Mouse (Mus musculus) common myeloid progenitor, adult 5-6 weeks (primary cell): ENCODE results near the gene Psmc3ip. TPM values are rescaled to one million over a fixed set of nuclear protein-coding genes. Genes with fewer than 3 reads are reported as not detected.
"Not testable (repeated sequence)": the region's sequence is repeated elsewhere in the genome, so short reads cannot be mapped to it uniquely, and the experiment has no call there.

Experiments
- ATAC-seq: replicated peaks from 2 replicates; pipeline ENCODE4 v1.8.0; 2016; ENCODE audit warnings: low read depth, mild to moderate bottlenecking, moderate TSS enrichment, inconsistent platforms; ENCODE audit not compliant: poor library complexity, severe bottlenecking
- total RNA-seq: library from RNA; stranded (forward); fragments of 200-1000, 187-1606 nt; gene quantifications from 2 replicates; pipeline ENCODE4 v1.2.3, GENCODE M21; 2017

Gene Psmc3ip
- 46.7 and 57.6 TPM in 2 replicates for total RNA-seq

DNA sequence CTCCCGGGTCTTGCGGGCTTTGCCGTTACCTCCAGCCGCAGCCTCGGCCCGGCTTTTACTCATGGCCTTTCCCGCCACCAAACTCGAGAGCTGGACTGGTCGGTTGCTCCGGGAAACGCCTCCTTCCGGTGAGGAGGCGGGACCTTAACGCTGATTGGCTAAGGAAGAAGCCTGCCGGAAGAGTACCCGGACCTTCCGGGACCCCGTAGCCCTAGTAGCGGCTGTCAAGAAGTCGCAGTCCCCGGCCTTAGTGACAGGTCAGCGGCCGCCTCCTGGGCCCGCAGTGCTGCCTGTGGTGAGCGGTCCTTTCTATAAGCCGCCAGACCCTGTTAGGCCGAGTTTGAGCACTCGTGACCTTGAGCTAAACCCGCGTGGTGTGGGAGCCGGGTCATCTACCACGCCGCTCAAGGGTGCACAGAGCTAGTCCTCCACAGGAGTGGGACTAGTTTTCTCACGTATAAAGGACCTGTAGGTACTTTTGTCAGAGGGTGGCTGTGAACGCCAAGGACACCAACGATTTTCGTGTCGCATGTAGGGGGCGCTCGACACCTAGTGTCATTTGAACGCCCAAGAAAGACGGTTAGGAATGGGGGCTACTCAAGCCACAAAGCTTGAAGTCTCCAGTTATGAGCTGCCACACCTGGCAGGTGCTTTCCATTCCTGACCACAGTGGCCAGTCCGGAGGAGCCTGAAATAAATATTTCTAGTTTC is at the start of gene Psmc3ip:
Gene Psmc3ip (minus strand): TSS at position 123 of the 711 bp plus-strand sequence.
- ATAC-seq: peak; percentile 96

DNA sequence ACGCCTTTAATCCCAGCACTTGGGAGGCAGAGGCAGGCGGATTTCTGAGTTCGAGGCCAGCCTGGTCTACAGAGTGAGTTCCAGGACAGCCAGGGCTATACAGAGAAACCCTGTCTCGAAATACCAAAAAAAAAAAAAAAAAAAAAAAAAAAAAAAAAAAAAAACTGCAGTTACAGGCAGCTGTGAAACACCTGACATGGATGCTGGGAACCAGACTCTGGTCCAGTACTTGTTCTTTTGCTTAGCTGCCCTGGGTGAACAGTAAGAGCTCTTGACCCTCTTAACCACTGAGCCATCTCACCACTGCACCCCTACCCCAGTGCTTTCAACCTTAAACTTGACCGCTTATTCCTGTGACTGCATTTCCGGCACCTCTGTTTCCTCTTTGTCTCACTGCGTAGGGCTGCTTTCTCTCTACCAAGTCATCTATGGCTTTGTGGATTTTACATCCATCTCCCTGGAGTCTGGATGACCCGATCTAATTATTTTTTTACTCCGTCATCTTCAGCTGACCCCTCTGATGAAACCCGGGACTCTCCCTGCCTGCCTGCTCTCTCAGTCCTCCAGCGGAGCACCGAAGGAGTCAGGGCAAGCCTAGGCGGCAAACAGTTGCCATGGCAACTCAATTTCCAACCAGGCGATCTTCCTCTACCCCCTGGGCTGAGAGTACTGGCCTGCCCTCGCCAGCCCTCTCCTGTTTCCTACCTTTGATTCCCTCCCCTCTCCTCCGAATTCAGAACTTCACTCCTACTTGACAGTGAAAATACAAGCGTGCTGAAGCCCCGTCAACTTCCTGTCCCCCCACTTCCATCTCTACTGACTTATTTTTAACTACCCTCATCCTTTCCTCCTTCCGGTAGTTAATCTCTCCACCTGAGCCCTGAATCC is 48.3 kb upstream of the Psmc3ip start:
- ATAC-seq: peak; percentile 73

DNA sequence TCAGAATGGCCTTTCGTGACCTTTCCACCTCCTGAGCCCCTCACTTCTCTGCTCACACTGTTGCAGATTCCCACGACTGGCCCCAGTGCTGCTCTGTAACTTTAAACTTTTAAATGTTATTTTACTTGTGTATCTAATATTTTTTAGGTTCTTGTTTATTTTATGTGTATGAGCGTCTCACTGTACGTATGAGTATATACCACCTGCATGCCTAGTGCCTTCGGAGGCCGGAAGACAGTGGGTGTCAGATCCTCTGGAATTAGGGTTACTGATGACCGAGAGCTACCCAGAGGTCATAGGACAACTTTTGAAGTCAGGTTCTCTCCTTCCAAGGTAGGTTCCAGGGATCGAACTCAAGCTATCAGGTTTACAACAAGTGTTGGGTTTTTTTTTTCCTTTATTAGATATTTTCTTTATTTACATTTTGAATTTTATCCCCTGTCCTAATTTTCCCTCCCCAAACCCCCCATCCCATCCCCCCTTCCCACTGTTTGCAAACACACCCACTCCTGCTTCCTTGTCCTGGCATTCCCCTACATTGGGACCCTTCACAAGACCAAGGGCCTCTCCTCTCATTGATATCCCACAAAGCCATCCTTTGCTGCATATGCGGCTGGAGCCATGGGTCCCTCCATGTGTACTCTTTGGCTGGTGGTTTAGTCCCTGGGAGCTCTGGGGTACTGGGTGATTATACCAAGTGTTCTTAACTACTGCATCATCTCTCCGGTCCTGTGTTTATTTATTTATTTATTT is 47.2 kb upstream of the Psmc3ip start:
- no peak for ATAC-seq

DNA sequence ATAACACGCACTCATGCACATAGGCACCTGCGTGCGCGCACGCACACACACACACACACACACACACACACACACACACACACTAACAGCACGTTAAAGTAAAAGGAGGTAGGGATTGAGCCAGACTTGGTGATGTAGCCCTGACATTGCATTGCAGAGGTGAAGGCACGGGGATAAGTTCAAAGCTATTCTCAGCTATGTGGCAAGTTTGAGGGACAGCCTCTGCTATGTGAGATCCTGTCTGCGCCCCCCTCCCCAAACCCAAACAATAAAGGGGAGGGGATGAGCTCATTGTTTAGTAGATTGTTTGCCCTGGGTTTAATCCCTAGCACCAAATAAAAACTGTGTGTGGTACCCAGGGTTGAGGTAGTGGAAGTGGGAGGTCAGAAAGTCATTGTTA is 45.9 kb upstream of the Psmc3ip start:
- ATAC-seq: no peak

DNA sequence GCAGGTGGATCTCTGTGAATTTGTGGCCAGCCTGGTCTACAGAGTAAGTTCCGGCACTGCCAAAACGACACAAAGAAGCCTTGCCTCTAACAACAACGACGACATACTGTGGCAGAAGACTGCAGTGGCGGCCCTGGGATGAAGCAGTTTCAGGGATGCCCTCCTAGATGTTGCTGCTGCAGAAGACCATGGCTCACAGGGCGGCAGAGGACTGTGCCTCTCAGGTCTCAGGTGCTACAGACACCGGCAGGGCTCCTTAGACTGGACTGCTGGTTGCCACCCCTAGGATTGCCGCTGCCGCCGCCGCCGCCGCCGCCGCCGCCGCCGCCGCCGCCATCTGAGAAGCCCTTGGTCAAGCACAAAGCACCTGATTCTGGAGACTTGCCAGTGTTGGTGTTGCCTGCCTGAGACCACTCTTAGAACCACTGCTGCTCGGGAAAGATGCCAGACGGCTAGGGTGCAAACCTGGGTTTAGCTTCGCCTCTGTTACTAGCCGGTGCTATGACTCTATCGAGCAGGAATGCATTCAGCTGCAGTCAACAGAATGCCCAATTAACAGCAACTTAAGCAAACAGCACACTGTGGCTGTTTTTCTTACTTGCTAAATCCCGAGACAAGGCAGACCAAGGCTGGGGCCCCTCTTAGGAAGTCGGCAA is 45.1 kb upstream of the Psmc3ip start:
- no peak for ATAC-seq

DNA sequence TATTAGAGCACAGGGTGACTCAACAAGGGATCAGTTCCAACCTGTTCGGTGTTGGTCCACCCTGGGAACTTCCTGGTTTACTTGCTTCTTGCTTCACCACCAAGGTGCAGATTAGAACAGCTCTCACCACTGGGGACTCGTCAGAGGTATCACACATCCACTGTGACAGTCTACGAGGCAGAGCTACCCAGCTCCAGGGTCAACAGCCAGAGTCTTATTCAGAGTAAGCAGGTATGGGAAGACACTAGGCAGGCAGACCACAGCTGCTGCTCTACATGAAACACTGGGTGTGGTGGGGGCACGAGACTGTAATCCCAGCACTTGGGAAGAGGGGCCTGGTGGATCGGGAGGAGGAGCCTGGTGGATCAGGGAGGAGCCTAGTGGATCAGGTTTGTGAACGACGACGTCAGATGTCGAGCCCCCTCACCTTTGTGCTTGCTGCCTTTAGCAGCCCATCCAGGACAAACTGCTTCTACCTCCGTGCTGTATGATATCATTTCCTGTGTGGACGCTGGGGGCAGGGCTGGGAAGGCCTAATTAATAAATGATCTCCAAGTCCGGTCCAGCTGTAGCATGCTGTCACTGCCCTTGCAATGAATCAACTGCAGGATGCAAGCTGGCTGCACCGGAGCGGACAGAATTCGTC is 43.4 kb upstream of the Psmc3ip start:
- 0 out of 2 replicates have a peak, but pooled peaks have one; percentile 39 for ATAC-seq

DNA sequence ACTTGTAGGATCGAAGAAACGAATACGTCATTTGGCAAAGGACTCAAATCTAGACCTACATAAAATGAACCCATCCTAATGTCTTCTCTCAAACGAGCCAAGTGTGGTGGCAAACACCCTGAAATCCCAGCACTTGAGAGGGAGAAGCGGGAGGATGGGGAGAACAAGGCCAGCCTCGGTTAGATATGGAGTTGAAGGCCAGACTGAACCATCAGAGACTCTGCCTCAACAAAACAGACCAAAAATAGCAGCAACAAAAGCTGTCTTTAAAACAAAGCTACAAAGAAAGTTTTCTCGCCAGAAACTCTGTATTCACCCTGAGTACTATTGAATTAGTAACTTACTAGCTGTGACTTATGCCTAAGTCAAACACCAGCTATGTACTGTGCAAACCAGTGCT is 41.8 kb upstream of the Psmc3ip start:
- no peak for ATAC-seq

DNA sequence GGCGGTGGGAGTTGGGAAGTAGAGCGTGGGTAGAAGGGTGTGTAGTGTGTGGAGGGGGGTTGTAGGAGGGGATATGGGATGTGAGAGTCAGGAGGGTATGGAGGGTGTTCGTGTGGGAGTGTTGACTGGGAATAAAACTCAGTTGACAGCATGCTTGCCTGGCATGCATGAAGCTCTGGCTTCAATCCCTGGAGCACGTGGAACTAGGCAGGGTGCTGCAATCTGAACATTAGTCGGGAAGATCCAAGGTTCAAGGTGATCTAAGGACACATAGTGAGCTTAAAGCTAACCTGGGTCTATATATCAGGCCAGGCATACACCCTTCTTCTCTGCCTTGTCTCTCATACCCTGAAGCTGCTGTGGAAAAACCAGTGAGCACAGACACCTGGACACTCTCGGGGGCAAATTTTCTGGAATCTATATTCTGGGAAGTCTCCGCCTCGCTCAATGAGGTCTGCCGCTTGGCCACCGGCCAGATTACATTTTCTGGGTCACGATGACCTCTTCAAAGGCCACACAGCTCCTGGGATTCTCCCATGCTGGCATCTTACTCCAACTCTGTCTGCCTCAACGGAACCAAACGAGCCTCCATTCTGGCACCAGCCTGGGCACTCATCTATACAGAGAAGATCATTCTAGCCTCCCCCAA is 39.1 kb upstream of the Psmc3ip start:
- ATAC-seq: no peak

DNA sequence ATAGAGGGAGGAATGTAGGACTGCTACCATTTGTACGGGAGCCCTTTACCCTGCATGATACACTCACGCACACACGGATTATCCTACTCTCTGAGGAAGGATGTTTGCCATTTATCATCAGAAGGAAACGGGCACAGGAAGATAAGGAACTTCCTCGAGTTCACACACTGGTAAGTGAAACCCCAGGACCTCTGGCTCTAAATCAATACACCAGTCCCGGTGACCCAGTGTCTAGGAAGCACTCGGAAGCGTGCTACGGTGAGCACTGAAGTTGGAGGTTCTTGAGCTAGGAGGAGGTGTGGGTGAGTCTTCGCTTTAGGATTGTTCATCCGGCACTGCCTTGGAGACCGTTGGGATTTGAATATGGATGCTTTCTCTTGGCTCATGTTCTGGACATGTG is 37.8 kb upstream of the Psmc3ip start:
- no peak for ATAC-seq

DNA sequence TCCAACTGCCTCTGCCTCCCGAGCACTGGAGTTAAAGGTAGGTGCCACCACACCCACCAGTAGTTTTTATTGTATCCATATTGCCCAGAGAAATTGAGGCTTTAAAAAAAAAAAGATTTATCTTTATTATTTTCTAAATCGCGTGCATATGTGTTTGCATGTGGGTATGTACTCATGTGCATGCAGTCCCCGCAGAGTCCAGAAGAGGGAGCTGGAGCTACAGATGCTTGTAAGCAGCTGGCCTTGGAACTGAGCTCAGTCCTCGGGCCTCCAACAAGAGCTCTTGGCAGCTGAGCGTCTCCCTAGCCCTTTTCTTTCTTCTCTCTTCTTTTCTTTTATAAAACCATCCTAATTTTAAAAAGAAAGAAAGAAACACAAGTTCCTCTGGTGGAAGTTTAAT is 36.5 kb upstream of the Psmc3ip start:
- no peak for ATAC-seq

DNA sequence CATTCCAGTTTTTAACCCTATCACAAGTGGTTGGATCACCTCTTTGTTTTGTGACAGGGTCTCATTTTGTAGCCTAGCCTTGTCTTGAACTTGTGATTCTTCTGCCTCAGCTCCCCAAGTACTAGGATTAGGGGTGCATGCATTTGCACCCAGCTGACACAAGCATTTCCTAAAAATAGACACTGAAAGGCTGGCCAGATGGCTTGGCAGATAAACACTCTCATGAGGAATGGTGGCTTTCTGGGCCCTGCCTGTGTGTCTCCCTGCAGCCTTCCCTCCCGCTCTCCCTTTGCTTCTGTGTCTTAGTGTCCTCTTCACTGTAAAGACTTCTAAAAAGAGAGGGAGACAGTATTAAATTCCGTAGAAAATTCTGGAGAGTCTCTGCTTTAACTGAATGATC is 36.0 kb upstream of the Psmc3ip start:
- ATAC-seq: no peak

DNA sequence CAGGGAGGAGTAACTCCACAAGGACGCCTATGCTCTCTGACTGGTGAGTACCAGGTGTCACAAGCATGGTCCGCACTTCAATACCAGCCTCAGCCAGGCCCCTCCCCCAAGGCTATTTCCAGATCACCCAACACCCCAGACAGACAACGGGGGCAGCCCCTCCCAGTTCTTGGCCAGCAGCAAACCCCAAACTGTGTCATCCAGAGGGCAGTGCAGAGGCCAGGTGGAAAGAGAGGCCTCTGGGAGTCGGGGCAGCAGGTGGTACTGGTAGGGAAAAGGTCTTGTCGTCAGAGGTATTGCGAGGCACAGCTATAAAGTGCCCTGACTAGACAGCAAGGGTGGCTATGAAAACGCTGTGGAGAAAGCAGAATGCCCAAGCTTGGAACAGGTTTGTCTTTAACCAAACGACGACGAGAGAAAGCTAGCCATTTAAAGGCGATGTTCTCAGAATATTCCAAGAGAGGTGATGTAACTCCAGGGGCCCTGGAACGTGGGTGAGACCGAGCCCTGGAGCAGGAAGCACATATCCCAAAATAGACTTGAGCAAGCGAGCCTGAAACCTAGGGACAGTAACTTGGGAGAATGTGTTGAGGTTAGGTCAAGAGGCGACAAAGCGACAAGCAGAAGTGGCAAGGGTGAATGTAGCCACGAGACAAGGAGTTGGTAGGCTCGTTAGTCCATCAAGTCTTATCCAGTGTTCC is 35.0 kb upstream of the Psmc3ip start:
- ATAC-seq: no peak

DNA sequence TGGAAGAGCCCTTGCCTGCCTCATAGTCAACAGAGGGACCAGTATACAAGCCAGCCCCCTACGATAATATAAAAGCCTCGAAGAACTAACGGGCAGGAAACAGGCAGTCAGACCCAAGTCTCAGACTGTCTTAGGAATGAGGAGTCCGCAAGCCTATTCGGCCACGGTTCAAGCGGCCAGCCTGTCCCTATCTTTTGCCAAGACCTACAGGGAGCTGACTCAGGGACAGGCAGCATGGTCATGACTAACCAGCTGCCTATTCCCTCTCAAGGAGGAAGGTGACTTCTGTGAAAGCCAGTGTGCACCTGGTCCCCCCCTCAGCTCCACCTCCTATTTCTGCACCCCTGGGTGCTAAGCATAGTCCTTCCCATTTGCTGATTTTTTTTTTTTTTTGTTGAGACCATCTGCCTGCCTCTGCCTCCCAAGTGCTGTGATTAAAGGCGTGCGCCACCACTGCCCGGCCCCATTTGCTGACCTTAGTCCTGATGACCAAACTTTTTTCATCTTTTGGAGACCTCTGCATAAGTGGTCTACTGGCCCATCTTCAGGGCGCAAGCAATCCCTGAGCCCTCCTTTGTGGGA is 33.9 kb upstream of the Psmc3ip start:
- no peak for ATAC-seq

DNA sequence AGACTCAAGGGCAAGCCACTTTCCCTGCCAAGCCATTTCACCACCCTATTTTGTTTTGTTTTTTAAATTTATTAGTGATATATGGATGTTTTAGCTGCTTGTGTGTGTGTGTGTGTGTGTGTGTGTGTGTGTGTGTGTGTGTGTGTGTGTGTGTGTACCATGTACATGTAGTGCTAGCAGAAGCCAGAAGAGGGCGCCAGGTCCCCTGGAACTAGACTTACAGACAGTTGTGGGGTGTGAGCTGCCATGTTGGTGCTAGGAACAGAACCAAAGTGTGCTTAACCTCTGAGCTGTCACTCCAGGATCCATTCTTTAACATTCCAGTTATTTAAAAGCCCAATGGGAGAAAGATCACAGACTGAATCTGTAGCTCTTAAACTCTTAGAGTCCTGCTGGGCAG is 31.8 kb upstream of the Psmc3ip start:
- no peak for ATAC-seq

DNA sequence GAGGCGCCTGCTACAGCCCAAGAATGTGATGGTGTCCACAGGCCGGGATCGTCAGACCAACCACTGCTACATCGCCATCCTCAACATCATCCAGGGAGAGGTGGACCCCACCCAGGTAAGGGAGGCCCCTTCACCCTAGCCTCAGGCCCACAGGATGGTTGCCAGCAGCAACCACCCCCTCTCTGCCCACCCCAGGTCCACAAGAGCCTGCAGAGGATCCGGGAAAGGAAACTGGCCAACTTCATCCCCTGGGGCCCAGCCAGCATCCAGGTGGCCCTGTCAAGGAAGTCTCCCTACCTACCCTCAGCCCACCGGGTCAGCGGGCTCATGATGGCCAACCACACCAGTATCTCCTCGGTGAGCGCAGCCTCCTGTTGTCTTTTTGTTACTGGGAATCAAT is 29.8 kb upstream of the Psmc3ip start:
- not testable (repeated sequence) for ATAC-seq

DNA sequence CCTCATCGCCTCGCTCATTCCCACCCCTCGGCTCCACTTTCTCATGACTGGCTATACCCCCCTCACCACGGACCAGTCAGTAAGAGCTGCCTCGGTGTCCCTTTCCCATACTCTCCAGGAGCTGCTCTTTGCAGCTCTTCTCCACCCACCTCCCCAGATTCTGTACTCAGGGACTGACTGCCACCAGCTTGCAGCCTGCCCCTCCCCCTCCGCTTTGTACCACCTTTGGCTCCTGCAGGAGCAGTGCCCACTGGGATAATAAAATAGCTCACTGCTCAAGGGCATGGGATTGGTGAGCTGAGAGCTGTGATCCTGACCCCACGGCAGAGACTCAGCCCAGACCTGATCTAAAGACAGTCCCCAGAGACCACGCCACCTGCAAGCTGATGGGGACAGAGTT is 29.3 kb upstream of the Psmc3ip start:
- ATAC-seq: not testable (repeated sequence)

DNA sequence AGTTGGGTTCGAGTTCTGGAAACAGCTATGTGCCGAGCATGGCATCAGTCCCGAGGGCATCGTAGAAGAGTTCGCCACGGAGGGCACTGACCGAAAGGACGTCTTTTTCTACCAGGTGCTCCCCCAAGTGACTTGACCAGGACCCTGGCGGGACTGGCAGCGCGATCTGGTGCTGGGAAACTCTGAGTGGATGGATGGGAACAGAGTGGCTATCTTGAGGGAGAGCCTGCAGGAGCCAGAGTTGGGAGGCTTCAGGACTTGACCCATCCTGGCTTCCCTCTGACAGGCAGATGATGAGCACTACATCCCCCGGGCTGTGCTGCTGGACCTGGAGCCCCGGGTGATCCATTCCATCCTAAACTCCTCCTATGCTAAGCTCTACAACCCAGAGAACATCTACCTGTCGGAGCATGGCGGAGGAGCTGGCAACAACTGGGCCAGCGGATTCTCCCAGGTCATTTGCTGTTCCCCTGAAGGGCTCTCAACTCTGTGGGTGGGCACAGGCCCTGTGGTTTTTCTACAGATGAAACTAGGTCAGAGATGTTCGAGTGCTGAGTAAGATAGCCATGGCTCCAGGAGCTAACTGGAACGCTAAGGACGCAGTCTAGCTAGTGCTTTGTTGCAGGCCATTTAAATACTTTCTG is 25.4 kb upstream of the Psmc3ip start:
- ATAC-seq: no peak
